Mouse (Mus musculus) spleen, adult 2 months (tissue): ENCODE measurements around the gene Fhit. TPM values are rescaled to one million over a fixed set of nuclear protein-coding genes. Genes with fewer than 3 reads are reported as not detected.

Experiments
- DNase-seq, 2 experiments: peaks; one replicate each; pipeline versions ENCODE4 v3.0.0 to v3.0.0-alpha.2; 2012 to 2021; ENCODE audit warnings: low spot score in 2 of 2, low read depth in 1 of 2
- H3K27ac ChIP-seq: fragments of 200-500 bp; 2 replicates; pipeline ENCODE4 v1.5.1; 2012; ENCODE audit warnings: low read length, inconsistent platforms; ENCODE audit not compliant: insufficient read depth
- H3K27me3 ChIP-seq: fragments of 200-500 bp; 2 replicates; pipeline ENCODE4 v1.6.1; 2012; ENCODE audit warnings: mild to moderate bottlenecking, moderate library complexity, low read length, inconsistent platforms; ENCODE audit not compliant: control insufficient read depth, insufficient read depth
- H3K36me3 ChIP-seq: fragments of 200-500 bp; 2 replicates; pipeline ENCODE4 v1.6.1; 2012; ENCODE audit warnings: mild to moderate bottlenecking, low read length, inconsistent platforms; ENCODE audit not compliant: control insufficient read depth, insufficient read depth
- H3K4me1 ChIP-seq: fragments of 200-500 bp; 2 replicates; pipeline ENCODE4 v1.6.1; 2011; ENCODE audit warnings: inconsistent platforms; ENCODE audit not compliant: control insufficient read depth, insufficient read depth, insufficient read length
- H3K4me3 ChIP-seq: fragments of 200-500 bp; 2 replicates; pipeline ENCODE4 v1.5.1; 2011; ENCODE audit warnings: mild to moderate bottlenecking, inconsistent platforms; ENCODE audit not compliant: insufficient read depth, insufficient read length; ENCODE audit errors: extremely low read depth
- CTCF ChIP-seq: fragments of 200-500 bp; IDR thresholded peaks from 2 replicates; pipeline ENCODE4 v1.5.1; 2011; ENCODE audit warnings: mild to moderate bottlenecking, inconsistent platforms; ENCODE audit not compliant: insufficient read depth, insufficient read length, insufficient replicate concordance; ENCODE audit errors: extremely low read depth
- POLR2A ChIP-seq: fragments of 200-500 bp; IDR thresholded peaks from 2 replicates; pipeline ENCODE4 v1.6.1; 2011; ENCODE audit warnings: low read depth, low read length, inconsistent platforms
- WGBS: fragments of 180-500 bp; shearing (Covaris S2); methylation state at CpG from one replicate; pipeline ENCODE4 v1.1.7; 2018; 5-methylcytosine and 5-hydroxymethylcytosine counted together
- polyA plus RNA-seq: library from polyadenylated mRNA; depleted of rRNA; stranded (reverse); fragments of >200 nt; gene quantifications from 2 replicates; pipeline ENCODE4 v1.2.3, GENCODE M21; 2012

Fhit gene
- polyA plus RNA-seq, 1 experiment, result 2.0 TPM

DNA sequence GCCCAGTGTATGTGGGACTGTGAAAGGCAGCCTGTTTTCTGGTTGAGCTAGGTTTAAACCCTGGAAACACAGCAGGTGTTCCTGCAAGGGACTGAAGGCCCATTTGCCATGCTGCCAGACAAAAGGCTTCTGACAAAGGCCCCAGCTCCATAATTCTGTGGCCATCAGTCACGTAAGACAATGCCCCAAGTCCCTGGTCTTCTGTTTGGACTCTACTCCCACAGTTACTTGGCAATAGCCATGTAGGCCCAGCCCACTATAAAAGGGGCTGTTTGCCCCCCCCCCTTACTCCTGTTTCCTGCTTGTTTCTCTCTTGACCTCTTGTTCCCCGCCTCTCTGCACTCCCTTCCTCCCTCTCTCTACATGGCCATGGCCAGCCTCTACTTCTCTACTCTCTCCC, 502.5 kb downstream of the Fhit start:
- H3K4me1 ChIP-seq, result no peaks in the 10 kb centered on the region
- H3K36me3 ChIP-seq, result no peaks in the 10 kb centered on the region
- H3K27me3 ChIP-seq, result no peaks in the 10 kb centered on the region
- DNase-seq, result no peak
- no peak overlapping the region for H3K27ac ChIP-seq
- H3K4me3 ChIP-seq, result no peak overlapping the region
- WGBS, result 89% methylated on average over 2 of the region's 2 CpGs
- TF ChIP-seq CTCF (no peak), POLR2A (no peak)

DNA sequence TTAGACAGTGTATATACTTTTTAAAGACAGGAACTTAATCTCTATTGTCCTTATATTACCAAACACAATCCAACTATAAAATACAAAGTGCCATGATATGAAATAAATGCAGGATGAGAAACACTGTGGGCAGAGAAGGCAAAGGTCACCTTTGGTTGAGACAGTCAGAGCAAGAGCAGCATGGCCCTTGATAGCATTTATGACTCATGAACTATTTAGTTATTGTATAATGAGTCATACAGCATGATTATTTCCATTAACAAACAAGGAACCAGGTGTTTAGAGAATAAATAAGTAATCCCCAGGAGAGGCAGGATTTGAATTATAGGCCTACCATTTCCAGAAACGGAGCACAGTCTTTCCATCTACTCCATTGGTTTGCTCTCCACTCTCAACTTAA, 503.6 kb downstream of the Fhit start:
- Histone ChIP-seq H3K4me3 (no peak overlapping the region), H3K27ac (no peak overlapping the region), H3K27me3 (no peaks in the 10 kb centered on the region), H3K4me1 (no peaks in the 10 kb centered on the region), H3K36me3 (no peaks in the 10 kb centered on the region)
- DNase-seq, result no peak
- TF ChIP-seq POLR2A, result no peak
- 98% methylated on average over 1 of the region's 1 CpGs for WGBS

DNA sequence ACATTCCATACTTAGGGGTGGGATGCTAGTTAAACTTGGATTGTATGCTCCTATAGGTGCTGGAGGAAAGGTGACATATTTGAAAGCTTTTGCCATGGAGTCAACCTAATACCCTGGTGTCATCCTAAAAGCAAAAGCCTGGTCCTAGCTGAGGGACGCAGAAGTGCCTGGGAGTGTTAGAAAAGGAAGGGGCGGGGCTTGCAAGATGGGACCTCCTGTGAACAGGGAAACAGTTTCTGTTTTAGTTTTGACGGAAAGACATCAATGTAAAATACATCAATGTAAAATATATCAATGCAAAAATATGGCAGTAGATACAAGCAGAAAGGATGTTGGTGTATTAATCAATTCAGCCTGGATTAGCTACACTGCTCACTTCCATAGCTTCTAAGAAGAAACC, 504.5 kb downstream of the Fhit start:
- DNase-seq, result no peak
- 73% methylated on average over 3 of the region's 3 CpGs for WGBS
- Histone ChIP-seq H3K27me3 (no peaks in the 10 kb centered on the region), H3K27ac (no peak overlapping the region), H3K4me1 (no peaks in the 10 kb centered on the region), H3K36me3 (no peaks in the 10 kb centered on the region), H3K4me3 (no peak overlapping the region)
- TF ChIP-seq CTCF (no peak), POLR2A (no peak)

DNA sequence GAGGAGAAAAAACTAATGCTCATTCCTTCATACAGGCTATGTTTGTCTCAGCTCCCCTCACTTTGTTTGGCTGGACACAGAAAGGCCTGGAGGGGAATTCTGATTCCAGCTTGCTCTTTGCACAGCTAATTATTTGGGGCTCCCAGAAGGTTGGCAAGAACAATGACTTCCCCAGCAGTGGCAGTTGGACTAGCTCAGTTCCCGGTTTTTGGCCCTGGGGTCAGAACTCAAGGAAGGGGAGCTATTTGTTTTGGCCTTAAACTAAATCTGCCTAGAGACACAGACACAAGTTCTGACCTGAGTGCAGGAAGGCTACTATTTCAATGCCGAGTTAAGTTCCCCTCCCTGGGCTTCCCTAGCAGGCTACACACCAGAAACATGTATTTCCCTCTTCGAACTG, 506.0 kb downstream of the Fhit start:
- TF ChIP-seq POLR2A (no peak), CTCF (no peak)
- H3K27me3 ChIP-seq, result no peaks in the 10 kb centered on the region
- H3K27ac ChIP-seq, result no peak overlapping the region
- H3K36me3 ChIP-seq, result no peaks in the 10 kb centered on the region
- 73% methylated on average over 3 of the region's 3 CpGs for WGBS
- no peak overlapping the region for H3K4me3 ChIP-seq
- no peaks in the 10 kb centered on the region for H3K4me1 ChIP-seq
- no peak for DNase-seq

DNA sequence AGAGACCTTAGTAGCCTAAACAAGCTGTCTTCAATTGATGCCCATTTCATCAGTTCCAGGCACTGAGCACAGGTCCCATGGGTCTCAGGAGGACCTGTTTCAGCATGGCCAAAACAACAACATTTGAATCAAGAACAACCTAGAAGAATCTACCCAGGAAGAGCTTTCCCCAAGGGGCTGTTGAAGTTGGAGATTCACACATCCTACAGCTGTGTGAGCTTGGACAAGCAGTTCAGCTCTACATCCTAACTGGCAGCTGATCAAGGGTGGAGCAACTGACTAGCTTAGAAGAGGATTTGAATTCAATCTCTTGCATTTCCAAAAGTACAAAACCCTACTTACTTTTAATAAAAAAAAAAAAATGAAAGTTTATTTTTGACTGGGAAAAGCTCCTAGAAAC, 514.0 kb downstream of the Fhit start:
- no peaks in the 10 kb centered on the region for H3K27me3 ChIP-seq
- no peak for TF ChIP-seq CTCF
- TF ChIP-seq POLR2A, result no peak
- no peak for DNase-seq
- H3K4me1 ChIP-seq, result no peaks in the 10 kb centered on the region
- H3K36me3 ChIP-seq, result no peaks in the 10 kb centered on the region
- H3K27ac ChIP-seq, result no peak overlapping the region
- H3K4me3 ChIP-seq, result no peak overlapping the region

DNA sequence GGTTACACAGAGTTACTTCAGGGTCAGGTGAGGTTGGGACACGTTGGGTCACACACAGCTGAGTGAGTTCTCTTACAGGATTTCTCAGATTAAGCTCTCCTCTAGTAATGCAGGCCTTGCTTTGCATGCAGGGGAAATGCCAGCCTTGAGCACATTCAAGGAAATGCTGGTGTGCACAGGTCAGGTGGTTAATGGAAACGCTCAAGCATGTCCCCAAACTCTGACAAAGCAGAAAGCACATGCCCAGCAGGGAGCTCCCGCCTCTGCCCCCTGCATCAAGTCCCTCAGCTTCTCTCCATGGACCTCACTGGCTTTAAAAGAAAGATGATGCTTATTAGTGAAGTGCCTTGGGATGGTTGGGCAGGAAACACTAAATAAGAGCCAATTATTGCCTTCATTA, 530.1 kb downstream of the Fhit start:
- Histone ChIP-seq H3K4me1 (no peaks in the 10 kb centered on the region), H3K27me3 (no peaks in the 10 kb centered on the region), H3K27ac (no peak overlapping the region), H3K4me3 (no peak overlapping the region), H3K36me3 (no peaks in the 10 kb centered on the region)
- 75% methylated on average over 3 of the region's 3 CpGs for whole genome bisulfite sequencing
- TF ChIP-seq CTCF, result no peak
- no peak for DNase-seq

DNA sequence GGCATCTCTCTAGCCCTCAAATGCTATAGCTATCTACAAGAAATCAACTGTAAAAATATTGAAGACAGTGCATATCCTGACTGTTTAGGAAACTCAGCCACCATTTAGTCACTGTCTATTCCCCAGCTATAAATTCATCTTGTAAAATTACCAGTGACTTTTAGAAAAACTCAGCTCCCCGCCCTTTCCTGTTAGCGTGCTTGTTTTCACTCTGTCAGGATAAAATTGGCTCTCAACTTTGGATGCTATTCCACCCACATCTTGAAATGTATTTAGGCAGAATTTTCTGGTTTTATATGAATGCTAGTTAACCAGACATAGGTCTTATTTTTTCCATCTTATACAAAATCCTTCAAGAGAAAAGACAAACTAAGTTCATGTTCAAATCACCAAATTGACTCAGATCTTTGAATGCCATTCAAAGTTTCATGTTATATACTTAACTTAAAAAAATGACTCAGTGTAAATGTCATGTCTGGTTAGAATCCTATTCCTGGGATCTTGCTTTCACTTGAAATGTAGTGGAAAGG, 530.9 kb downstream of the Fhit start:
- Histone ChIP-seq H3K27me3 (no peaks in the 10 kb centered on the region), H3K4me3 (no peak overlapping the region), H3K36me3 (no peaks in the 10 kb centered on the region), H3K4me1 (no peaks in the 10 kb centered on the region), H3K27ac (no peak overlapping the region)
- TF ChIP-seq POLR2A (no peak), CTCF (no peak)
- WGBS, result 88% methylated on average over 2 of the region's 2 CpGs
- no peak for DNase-seq

DNA sequence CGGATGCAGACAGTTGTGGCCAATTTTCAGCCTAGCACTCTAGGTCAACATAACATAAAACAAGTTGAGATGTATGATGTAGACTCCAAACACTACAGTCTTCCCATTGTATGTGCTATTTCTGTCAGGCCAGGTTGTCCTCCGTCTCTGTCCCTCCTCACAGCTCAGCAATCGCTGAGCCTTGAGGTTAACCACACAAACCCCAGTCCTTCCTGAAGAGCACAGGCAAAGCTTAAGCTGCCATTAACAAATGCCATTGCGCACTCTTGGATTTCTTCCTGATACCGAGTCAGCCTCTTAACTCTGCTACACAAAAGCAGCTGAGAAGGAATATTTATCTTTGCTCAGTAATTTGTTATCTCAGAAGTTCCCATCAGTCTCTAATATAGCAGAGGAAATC, 568.4 kb downstream of the Fhit start:
- H3K27me3 ChIP-seq, result no peaks in the 10 kb centered on the region
- DNase-seq, result no peak
- H3K27ac ChIP-seq, result no peak overlapping the region
- H3K4me1 ChIP-seq, result no peaks in the 10 kb centered on the region
- TF ChIP-seq POLR2A (no peak), CTCF (no peak)
- no peak overlapping the region for H3K4me3 ChIP-seq
- H3K36me3 ChIP-seq, result no peaks in the 10 kb centered on the region
- 7% methylated on average over 5 of the region's 5 CpGs for WGBS
